Mouse (Mus musculus) gonadal fat pad, adult 2 months (tissue): ENCODE measurements around the gene Gm43191. TPM values are rescaled to one million over a fixed set of nuclear protein-coding genes. Genes with fewer than 3 reads are reported as not detected.
"Not testable (repeated sequence)": the region's sequence is repeated elsewhere in the genome, so short reads cannot be mapped to it uniquely, and the experiment has no call there.

Experiments
- DNase-seq: peaks from one replicate; pipeline ENCODE4 v3.0.0-alpha.2; 2012; ENCODE audit warnings: low read depth
- polyA plus RNA-seq: library from polyadenylated mRNA; depleted of rRNA; stranded (reverse); fragments of >200 nt; gene quantifications from 2 replicates; pipeline ENCODE4 v1.2.3, GENCODE M21; 2012; rRNA removed

Gene Gm43191
- polyA plus RNA-seq = not detected in 2 replicates

DNA sequence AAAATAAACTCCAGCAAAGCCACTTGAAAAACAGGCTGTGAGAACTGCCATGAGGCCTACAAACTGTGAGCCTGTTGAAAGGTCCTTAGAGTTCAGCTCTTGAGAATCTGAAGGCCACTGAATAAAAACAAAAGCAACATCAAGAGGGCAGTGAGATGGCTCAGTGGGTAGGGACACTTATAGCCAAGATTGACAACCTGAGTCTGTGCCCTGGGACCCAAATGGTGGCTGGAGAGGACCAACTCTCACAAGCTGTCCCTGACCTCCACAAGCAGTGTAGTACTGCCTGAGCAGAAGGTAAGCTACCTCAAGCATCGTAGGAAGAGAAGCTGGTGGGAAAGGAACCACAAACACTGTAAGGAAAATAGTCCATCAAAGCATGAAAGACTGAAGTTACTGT is at the start of gene Gm43191:
Gene Gm43191 (minus strand): TSS at position 101 of the 400 bp plus-strand sequence.
- no peak for DNase-seq

DNA sequence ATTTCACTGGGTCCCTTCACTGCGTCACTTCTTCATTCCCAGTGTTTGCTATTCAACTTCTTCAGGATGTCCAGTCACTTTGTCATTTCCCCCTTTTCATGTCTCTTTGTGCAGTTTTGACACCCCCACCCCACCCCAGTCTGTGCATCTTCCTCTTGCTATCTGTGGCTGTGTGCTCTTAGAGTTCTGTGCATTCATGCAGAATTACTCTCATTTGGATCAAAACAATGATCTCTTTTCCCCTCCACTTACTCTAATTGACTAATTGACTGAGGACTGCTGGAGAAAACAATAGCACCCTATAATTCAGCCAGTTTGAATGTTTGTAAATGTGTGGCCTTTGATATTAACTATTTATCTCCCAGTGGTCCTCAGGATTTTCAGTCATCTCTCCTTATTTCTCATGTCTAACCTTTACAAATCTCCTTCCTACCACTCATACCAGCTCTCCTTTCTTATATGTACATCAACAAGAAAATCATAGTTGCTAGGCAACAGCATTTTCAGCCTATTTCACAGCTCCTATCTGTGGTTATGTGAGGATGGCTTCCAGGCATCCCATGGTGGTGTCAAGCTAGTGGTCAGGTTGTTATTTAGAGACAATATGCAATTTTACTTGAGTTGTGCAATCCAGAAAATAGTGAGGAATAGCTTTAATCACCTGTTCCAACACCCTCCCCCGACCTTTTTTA is 48.6 kb upstream of the Gm43191 start:
- DNase-seq = no peak

DNA sequence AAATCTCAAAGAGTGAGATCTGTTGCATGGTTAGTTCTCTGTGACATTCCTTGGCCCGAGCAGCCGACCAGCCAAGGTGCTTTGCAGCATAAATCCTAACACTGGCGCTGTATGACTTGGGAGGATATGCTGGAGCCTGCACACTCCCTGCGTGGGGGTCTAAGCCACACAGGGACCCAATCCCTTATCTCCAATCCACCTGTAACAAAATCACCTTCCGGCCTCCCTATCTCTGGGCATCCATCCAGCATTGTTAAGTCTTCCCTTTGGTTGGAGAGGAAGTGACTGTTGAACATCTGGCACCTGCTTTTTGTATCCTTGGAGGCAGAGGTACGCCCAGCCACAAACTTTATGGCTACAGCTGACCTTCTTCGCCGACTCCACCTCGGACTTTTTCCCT is 45.7 kb upstream of the Gm43191 start:
- no peak for DNase-seq

DNA sequence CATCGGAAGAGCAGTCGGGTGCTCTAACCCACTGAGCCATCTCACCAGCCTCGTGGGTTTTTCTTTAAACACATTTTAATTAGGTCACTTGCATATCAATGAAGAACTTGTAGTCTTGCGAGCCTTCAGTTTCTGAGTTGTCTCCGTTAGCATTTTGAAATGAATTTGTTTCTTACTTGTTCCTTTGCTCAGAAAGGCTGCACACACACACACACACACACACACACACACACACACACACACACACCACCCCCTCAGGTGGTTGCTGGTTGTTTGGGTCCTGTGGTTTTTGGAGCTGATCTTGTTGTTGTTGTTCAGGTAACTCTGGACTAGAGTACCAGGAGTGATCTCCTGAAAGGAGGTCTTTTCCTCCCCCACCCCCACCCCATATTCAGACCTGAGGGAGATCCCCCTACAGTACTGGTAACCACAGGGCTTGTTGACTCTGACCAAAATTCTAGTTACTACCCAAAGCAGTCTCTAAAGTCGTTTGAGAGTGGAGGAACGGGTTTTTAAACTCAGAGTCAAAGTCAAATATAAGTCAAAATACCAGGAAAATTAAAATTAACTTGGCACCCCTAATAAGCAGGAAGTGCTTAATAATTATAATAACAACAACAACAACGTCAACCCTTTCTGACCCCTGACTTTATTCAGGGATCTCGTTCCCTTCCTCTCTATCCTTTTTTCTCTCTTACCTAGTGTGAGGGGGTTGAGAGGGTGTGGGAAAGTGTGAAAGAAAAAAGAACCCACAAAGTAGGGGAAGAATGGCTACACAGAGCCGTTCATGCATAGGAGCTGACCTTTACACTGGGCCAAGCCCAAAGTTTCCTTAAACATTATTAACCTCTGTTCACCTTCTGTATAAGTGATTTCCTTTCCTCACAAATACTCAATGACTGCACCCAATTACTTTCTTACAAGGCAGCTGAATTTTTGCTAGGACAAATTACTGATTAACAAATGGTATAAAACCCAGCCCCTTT is 42.7 kb upstream of the Gm43191 start:
- DNase-seq = no peak

DNA sequence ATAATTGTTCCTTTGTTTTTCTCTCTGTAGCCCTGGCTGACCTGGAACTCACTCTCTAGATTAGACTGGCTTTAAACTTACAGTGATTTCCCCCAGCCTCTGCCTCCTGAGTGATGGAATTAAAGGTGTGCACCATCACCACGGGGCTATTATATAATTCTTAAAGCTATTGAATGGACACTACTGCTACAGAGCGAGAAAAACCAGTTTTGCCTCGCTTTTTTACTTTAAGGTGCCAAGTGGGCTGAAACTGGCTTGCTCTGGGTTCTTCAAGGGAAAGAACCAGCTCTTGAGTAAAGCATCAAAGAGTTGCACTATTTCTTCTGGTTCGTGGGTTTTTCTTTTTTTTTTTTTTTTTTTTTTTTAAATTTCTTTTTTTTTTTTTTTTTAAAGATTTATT is 41.9 kb upstream of the Gm43191 start:
- no peak for DNase-seq

DNA sequence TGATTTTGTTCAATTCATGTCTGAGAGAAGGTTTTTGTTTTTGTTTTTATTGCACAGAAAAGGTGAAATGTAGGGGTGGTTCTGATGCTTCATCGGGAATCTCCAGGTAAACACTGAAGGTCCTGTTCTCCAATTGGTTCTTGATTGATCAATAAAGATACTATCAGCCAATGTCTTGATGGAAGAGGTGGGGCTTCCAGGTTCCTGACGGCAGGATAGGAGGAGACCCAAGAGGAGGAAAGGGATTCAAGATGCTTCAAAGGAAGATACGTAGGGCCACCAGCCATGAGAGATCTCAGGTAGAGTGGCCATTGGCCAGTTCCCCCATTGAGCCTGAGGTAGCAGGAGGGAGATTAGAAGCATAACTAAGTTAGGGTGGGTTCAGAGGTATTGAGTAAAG is 37.9 kb upstream of the Gm43191 start:
- no peak for DNase-seq

DNA sequence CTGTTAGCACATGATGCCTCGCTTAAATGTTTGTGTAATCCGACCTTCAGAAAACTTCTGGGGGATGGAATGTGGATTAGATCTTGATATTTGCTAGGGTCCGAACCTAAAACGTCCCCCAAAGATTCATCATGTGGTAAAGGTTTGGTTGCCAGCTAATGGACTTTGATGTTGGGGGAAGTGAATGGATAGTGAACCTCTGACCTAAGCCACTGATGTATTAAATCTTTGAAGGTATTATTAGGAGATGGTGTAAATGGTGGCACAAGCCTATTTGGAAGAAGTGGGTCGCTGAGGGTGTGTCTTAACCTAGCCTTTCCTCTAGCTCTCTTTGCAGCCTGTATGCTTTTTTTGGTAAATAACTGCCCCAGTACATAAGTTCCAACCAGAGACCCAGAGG is 32.0 kb upstream of the Gm43191 start:
- DNase-seq = no peak

DNA sequence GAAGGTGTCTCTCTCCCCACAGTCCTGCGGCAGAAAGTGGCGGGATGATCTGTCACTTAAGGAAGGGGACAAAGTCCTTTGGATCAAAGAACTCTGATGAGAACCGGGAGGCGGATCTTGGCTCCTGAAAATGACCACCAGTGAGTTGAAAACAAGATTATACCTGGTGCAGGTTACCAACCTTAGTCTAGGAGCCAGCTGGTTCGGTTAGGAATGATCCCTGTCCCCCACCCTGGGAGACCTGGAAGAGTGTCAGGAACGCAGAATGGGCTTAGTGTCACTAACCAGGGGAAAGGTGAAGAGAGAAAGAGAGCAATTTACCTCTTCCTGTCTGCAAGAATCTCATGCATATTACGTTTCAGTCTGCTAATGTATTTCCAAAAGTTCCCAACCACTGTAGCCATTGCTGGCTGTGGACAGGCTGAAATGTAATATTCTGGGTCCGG is 31.4 kb upstream of the Gm43191 start, which contains the start of gene Slc35a3:
Gene Slc35a3 (minus strand): TSS at position 396 of the 446 bp plus-strand sequence.
- DNase-seq = no peak

DNA sequence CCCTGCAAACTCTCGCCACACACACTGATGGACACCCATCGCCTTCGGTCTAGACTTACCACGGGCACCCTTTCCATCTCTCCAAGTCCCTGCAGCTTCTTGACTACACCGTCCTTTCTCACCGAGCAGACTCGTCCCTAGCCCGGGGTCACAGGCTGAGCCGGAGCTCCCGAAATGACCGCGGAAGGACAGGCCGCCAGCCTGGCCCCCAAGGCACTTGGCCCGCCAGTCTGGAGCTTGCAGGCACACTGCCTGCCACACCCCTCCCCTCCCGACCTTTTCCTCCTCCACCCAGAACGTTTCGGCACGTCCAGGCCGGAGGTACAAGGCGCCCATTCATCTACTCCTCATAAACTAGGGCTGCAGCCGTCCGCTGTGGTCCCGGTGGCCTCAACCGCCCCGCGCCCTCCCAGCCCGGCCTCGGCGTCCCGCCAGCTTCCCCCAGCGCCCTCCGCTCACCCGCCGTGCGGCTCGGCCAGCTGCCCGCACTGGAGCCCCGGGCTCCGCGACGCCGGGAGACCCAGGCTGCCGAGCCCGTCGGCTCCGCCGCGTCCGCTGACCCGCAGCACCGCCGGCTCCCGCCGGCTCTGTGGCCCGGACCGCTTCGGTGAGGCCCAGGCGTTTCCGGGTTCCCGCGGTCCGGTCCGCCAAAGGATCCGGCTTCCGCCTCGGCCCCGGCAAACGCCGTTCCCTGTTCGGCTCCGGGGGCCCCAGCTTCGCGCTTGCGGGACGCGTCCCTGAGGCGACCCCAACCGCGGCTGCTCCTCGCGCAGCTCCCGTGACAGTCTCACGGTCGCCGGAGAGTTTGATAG is 30.8 kb upstream of the Gm43191 start:
- no peak for DNase-seq

DNA sequence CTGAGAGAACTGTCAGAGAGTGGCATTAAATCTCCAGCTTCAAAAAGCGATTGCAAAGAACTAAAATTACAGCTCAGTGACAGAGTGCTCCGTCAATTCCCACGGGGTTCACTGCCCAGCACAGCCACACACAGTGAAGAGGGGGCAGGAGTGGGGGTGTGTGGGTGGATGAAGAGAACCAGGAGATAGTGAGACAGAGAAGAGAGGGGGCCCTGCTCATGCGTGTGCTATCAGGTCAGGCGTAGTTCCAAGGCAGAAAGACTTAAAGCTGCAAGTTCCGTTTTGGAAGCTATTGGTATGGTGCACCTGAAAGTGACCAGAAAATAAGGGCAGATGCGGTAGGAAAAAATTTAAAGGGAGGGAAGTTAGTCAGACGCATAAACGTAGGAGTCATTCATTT is 29.9 kb upstream of the Gm43191 start:
- DNase-seq = no peak

DNA sequence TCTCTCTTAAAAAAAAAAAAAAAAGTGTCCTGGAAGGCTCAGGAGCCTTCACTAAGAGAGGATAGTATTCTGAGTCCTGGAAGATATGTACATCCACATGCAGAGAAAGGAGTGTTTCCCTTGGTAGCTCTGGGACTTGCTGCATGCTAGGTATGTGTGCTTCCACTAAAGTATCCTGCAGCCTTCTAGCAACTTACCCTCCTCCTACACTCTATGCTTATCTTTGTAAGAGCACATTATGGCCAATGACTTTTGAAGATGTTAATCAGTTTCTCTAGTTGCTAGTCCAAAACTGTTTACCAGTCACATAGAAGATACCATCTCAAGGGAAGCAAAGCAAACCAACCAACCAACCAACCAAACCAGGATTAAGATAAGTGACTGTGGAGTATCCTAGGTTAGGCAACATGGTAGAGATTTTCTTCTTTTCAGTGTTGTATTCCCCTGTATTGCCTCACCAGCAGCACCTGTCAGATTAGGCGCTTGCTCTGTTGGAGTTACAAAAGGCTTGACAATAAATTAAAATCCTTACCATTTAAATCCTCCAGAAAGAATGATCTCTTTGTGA is 24.7 kb upstream of the Gm43191 start:
- DNase-seq = no peak

DNA sequence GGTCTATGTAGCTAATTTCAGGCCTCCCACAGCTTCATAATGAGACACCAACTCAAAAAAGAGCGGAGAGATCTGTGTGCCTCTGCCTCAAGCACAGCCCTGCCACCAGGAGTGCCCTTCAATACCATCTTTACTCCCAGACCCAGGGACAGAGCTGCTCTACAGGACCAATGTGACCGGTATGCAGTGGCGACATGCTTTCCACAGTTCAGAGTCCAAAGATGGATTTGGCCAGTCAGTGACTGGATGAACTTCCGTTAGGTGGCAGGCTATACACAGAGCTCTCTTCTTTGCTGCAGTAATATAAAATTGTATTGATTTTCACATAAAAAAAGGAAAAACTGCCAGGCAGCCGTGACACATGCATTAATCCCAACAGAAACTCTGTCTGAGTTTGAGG is 22.8 kb upstream of the Gm43191 start:
- no peak for DNase-seq

DNA sequence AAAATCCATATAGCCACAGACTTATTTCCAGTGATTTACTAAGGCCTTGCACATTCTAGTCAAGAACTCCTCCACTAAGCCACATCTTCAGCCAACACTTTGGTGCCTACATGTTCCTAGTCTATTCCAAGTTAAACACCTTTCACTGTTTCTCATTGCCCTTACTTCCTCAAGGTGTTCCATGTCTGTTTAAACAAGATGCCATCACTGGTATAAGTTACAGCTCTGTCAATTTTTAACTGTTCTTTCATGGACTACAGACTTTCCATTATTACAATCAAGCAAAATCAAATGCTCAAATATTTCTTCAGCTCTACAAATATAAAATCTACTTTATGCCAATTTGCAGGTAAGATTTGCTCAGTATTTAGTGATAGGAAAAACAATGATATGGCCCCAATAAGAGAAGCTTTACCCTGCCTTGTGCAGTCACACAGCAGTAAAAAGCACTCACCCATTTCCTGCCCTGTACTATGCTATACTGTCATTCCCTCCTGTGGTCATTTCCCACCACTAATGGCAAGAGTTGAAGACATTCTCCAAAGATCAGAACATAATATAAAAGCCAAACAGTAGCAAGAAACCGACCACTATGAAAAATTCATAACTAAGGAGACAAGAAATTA is 21.7 kb upstream of the Gm43191 start:
- no peak for DNase-seq

DNA sequence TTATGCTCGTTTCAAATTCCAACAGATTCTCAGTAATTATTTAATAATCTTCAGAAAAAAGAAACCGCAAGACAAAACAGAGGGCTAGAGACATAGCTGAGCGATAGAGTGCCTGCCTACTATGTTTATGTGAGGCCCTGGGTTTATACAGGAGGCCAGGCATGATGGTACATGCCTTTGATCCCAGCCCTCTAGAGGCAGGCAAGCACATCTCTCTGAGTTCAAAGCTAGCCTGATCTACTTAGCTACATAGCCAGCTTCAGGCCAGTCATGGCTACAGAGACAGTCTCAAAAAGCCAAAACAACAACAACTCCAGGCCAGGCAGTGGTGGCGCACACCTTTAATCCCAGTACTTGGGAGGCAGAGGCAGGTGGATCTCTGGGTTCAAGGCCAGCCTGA is 20.5 kb upstream of the Gm43191 start:
- no peak for DNase-seq

DNA sequence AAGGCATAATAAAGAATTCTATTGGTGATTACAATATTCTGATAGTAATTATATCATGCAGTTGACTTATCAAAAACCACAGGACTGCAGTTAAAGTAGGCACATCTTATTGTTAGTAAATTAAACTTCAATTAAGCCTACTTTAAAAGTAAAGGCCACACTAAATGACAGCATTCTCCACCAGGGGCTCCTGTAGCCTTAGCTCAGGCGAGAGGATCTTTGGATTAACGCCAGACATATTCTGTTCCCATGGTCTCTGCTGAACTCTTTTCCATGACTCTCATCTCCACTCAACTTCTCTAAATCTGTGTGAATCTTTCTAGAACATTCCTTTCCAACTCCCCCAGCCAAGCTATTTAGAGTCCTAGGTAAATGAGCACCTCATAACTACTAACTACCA is 17.7 kb upstream of the Gm43191 start:
- DNase-seq = no peak

DNA sequence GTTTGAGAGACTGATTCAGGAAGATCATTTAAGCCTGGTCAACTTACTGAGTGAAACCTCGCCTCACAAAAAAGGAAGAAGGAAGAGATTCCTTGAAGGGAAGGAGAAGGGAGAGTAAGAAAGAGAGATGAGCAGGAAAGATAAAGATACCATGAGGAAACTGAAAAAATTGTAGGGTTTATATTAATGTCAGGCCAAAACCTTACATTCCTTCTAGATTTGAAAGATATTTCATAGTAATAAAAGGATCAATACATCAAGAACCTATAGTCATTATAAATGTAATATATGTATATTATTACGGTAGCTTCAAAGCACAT is 14.6 kb upstream of the Gm43191 start:
- no peak for DNase-seq

DNA sequence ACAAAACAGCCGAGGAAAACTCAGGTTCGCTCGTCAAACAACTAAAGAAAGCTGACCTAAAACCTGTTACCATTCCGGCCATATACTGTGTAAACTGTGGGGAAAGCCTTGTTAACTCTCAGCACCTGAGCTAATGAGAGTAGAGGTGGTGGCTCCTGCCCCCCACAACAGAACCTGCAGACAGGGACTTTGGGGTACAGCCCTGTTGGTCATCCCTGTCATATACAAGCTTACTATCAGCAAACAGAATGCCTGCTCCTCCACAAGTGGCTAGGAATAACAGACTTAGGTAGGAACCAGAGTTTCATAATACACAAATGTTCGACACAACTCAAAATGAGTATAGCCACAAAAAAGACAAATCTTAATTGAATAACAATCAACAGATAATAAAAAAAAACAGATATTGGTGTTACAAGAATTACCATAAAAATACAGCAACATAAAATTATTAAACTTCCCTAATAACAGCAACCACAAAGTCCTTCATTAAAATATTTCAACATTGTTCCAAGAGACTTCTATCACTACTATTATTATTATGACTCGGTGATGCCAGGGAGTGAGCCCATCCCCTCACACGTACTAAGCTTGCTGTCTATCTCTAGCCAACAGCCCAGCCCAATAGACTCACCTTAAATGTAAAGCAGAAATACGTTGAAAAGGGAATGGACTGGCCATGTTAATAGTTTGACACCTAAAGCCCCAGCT is 14.1 kb upstream of the Gm43191 start:
- DNase-seq = no peak

DNA sequence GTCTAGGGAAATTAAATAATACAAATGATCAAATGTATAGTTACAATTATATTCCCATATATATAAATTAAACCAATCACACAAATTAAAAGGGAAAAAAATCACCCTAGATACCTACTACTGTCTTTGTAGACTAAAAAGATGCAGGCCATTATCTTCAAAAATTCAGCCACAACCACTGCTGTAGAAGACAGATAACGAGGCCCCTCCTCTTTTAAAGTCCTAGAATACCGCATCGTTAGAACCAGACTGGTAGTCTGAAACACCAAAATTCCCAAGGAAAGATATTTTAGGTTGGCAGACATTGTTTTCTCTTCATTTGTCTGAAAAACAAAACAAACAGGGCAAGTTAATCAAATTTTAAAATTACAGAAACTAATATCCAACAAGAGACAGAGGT is 13.3 kb upstream of the Gm43191 start:
- no peak for DNase-seq

DNA sequence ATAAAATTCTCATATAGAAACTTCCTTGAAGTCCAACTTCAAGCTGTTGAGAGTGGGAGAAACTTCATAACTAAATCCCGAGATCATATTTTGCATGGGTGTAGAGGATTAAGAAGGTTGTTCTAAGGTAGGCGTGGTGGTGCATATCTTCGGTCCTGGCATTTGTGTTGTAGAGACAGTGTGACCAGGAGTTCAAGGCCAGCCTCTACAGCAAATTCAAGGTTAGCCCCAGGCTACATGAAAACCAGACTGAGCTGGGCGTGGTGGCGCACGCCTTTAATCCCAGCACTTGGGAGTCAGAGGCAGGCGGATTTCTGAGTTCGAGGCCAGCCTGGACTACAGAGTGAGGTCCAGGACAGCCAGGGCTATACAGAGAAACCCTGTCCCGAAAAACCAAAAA is 16.8 kb downstream of the Gm43191 start:
- not testable (repeated sequence) for DNase-seq

DNA sequence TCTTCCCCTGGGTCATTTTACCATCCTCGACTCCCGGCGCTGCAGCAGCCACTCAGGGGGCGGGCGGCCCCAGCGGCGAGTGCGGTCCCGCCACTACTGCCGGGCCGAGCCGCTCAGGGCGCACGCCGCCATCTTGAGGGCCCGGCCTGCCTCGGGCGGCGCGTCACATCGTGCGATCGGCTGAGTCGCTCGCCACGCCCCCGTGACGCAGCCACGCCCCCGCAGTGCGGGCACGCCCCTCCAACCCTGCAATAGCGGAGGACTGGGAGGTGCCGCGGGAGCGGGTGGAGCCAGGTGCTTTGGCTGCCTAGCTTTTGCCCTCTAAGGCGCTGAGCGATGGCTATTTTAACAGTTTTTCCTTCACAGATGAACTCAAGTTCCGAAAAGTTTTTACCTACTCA is 18.6 kb downstream of the Gm43191 start, which contains the start of gene Mfsd14a:
Gene Mfsd14a (minus strand): TSS at position 215 of the 401 bp plus-strand sequence.
- no peak for DNase-seq
